Mouse (Mus musculus): ENCODE measurements around the gene Dgki. TPM values are rescaled to one million over a fixed set of nuclear protein-coding genes. Genes with fewer than 3 reads are reported as not detected.
A peak's percentile ranks its signal among the peaks of the same experiment; 100 is the strongest.

The Dgki gene
- polyA plus RNA-seq, 1 experiment from 2014 or later, result 1.1 TPM

DNA sequence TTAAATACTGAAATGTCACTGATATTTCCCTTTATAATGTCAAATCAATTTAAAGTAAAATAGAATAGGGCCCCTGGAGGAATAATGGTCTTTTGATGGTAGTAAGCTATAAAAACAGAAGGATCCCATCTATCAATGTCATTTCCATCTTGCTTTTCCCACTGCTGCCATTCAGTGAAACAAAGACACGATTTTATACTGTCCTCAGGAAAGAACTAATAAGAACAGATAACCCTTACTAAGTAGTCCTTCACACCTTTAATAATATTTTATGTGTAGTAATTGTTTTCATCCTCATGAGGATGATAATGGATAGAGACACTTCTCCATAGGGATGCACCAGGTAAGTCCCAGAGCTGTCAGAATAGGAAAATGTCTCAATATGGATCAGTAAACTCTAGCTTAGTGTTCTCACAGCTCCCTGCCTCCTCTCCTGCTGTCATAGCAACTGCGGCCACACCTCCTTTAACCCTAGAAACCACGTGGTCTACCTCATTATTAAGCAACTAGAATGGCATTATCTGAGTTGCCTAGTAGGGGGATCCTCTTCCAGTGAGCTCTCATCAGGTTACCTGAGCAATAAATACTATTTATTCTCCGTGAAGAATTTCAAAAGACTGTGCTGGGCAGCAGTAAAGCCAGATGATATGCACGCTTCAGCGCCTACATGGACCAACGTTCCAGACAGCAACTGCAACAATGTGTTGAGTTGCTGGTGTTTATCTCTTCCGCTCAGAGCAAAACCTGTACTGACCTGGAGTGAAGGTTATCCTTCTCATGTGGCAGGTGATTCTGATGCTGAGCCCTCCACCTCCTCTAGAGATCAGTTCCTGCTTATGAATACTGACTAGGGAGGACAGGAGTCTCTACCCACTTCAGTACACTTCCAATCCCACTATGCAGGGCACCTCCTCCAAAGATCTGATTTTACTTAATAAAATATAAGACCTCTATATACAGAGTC is 210.6 kb downstream of the Dgki start:
- no peaks in the 10 kb centered on the region for H3K9me3 ChIP-seq
- ATAC-seq (ENCODE audit: insufficient number of reproducible peaks, insufficient read depth, low FRiP score, low TSS enrichment, low read depth), result no peak
- WGBS, result 53% methylated on average over 8 of the region's 8 CpGs

DNA sequence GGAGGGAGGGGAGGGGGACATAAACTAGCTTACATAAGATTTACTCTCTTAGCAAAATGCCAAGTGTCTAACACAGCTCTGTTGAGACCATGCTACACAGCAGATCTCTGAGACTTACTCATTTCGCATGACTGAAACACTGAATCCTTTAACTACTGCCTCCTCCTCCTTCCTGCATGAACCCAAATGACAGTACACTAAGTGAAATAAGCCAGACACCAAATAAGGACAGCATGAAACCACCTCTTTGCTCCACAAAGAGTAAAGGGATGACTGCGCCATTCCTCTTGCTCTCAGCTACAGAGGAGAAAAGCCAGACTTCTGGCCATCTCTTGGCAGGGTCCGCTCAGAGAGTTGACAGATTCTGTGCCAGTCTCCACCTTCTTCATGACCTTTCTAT is 217.0 kb downstream of the Dgki start:
- Histone ChIP-seq H3K4me1 (no peaks in the 10 kb centered on the region), H3K27me3 (no peaks in the 10 kb centered on the region), H3K36me3 (no peaks in the 10 kb centered on the region), H3K4me2 (no peak overlapping the region), H3K9ac (no peak overlapping the region), H3K27ac (no peak overlapping the region), H3K9me3 (no peaks in the 10 kb centered on the region), H3K4me3 (no peak overlapping the region)
- ATAC-seq (ENCODE audit: insufficient number of reproducible peaks, insufficient read depth, low FRiP score, low TSS enrichment, low read depth), result no peak
- 89% methylated on average over 3 of the region's 3 CpGs for WGBS

More for the DNA sequence above, 210.6 kb downstream of the Dgki start:
- Histone ChIP-seq H3K36me3 (no peaks in the 10 kb centered on the region), H3K4me3 (no peak overlapping the region), H3K4me1 (no peaks in the 10 kb centered on the region), H3K9ac (no peak overlapping the region), H3K4me2 (no peak overlapping the region), H3K27ac (no peak overlapping the region), H3K27me3 (no peaks in the 10 kb centered on the region)

DNA sequence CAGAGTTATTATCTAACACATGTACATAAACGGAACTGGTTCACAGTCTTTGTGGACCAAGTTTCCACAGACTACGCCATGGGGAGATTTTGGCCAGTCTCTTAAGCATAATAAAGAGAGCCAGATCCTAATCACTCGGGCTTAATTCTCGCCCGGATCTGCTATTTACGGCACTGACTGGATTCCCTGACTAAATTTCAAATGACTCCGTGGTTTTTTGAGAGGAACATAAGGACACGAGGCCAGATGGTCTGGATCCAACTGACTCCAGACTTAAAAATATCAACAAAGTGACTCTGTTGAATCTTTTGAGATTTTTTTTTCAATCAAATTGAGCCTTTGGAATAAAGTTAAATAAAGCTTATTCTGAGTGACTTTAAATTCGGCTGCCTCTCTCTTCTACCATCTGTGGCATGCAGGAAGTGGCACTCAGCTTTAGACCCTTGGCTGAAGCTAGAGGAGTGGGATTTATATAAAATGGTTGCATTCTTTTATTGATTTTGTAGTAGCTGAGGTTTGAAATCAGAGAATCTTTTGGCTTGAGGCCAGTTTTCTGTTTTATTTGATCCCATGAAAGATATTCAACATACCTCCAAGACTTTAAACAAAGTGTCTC is 227.5 kb downstream of the Dgki start:
- Histone ChIP-seq H3K27me3 (no peaks in the 10 kb centered on the region), H3K9ac (no peak overlapping the region), H3K9me3 (no peaks in the 10 kb centered on the region), H3K4me2 (no peak overlapping the region), H3K4me1 (peaks cover 10% of the 10 kb centered on the region), H3K27ac (0 out of 2 replicates have a peak overlapping the region, but pooled peaks have one; percentile 17), H3K36me3 (no peaks in the 10 kb centered on the region), H3K4me3 (no peak overlapping the region)
- no peak for ATAC-seq (ENCODE audit: insufficient number of reproducible peaks, insufficient read depth, low FRiP score, low TSS enrichment, low read depth)
- WGBS, result 49% methylated on average over 9 of the region's 9 CpGs

- WGBS, result 71% methylated on average over 14 of the region's 14 CpGs
- Histone ChIP-seq H3K4me3 (no peak overlapping the region), H3K9me3 (no peaks in the 10 kb centered on the region), H3K27ac (no peak overlapping the region), H3K4me2 (no peak overlapping the region), H3K4me1 (peaks cover 10% of the 10 kb centered on the region), H3K9ac (no peak overlapping the region), H3K36me3 (no peaks in the 10 kb centered on the region), H3K27me3 (no peaks in the 10 kb centered on the region)
- ATAC-seq (ENCODE audit: insufficient number of reproducible peaks, insufficient read depth, low FRiP score, low TSS enrichment, low read depth), result no peak
These were observed 230.0 kb downstream of the Dgki start for GRCm38 (mm10) chr6:37069836-37070600.

- WGBS, result 89% methylated on average over 6 of the region's 6 CpGs
- no peak overlapping the region for H3K4me3 ChIP-seq
- no peak overlapping the region for H3K27ac ChIP-seq
- H3K9ac ChIP-seq, result no peak overlapping the region
- no peaks in the 10 kb centered on the region for H3K36me3 ChIP-seq
- H3K4me2 ChIP-seq, result no peak overlapping the region
- no peaks in the 10 kb centered on the region for H3K9me3 ChIP-seq
- H3K27me3 ChIP-seq, result no peaks in the 10 kb centered on the region
- H3K4me1 ChIP-seq, result peaks cover 16% of the 10 kb centered on the region
- ATAC-seq (ENCODE audit: insufficient number of reproducible peaks, insufficient read depth, low FRiP score, low TSS enrichment, low read depth), result no peak
These were observed 231.2 kb downstream of the Dgki start for GRCm38 (mm10) chr6:37068737-37069136.

GRCm38 (mm10) chr6:37067357-37067756 is 232.6 kb downstream of the Dgki start:
- no peak overlapping the region for H3K27ac ChIP-seq
- no peaks in the 10 kb centered on the region for H3K9me3 ChIP-seq
- ATAC-seq (ENCODE audit: insufficient number of reproducible peaks, insufficient read depth, low FRiP score, low TSS enrichment, low read depth), result no peak
- H3K4me1 ChIP-seq, result peaks cover 12% of the 10 kb centered on the region
- H3K36me3 ChIP-seq, result no peaks in the 10 kb centered on the region
- H3K4me3 ChIP-seq, result no peak overlapping the region
- no peak overlapping the region for H3K9ac ChIP-seq
- 91% methylated on average over 1 of the region's 1 CpGs for WGBS
- H3K27me3 ChIP-seq, result no peaks in the 10 kb centered on the region
- H3K4me2 ChIP-seq, result no peak overlapping the region

- H3K4me3 ChIP-seq, result no peak overlapping the region
- WGBS, result 41% methylated on average over 10 of the region's 10 CpGs
- H3K4me1 ChIP-seq, result peaks cover 6% of the 10 kb centered on the region; the same call in 1 of the 2 replicates
- no peak overlapping the region for H3K4me2 ChIP-seq
- H3K9me3 ChIP-seq, result no peaks in the 10 kb centered on the region
- no peaks in the 10 kb centered on the region for H3K27me3 ChIP-seq
- H3K9ac ChIP-seq, result no peak overlapping the region
- no peaks in the 10 kb centered on the region for H3K36me3 ChIP-seq
- H3K27ac ChIP-seq, result peak overlapping the region; percentile 34; the same call in 1 of the 2 replicates
- no peak for ATAC-seq (ENCODE audit: insufficient number of reproducible peaks, insufficient read depth, low FRiP score, low TSS enrichment, low read depth)
These were observed 235.7 kb downstream of the Dgki start for GRCm38 (mm10) chr6:37064214-37064830.

GRCm38 (mm10) chr6:37063266-37063665 is 236.7 kb downstream of the Dgki start:
- Histone ChIP-seq H3K4me3 (no peak overlapping the region), H3K36me3 (no peaks in the 10 kb centered on the region), H3K9ac (no peak overlapping the region), H3K4me2 (no peak overlapping the region), H3K27me3 (no peaks in the 10 kb centered on the region), H3K4me1 (peaks cover 6% of the 10 kb centered on the region; the same call in 1 of the 2 replicates), H3K9me3 (no peaks in the 10 kb centered on the region), H3K27ac (no peak overlapping the region; the same call in 1 of the 2 replicates)
- 94% methylated on average over 7 of the region's 7 CpGs for WGBS
- ATAC-seq (ENCODE audit: insufficient number of reproducible peaks, insufficient read depth, low FRiP score, low TSS enrichment, low read depth), result no peak

GRCm38 (mm10) chr6:37060114-37060513 is 239.9 kb downstream of the Dgki start:
- no peak overlapping the region for H3K27ac ChIP-seq
- H3K27me3 ChIP-seq, result no peaks in the 10 kb centered on the region
- H3K9me3 ChIP-seq, result no peaks in the 10 kb centered on the region
- no peak overlapping the region for H3K9ac ChIP-seq
- H3K4me2 ChIP-seq, result no peak overlapping the region
- H3K4me1 ChIP-seq, result peaks cover 6% of the 10 kb centered on the region; the same call in 1 of the 2 replicates
- H3K4me3 ChIP-seq, result no peak overlapping the region
- no peak for ATAC-seq (ENCODE audit: insufficient number of reproducible peaks, insufficient read depth, low FRiP score, low TSS enrichment, low read depth)
- H3K36me3 ChIP-seq, result no peaks in the 10 kb centered on the region
- WGBS, result 83% methylated on average over 3 of the region's 3 CpGs

GRCm38 (mm10) chr6:37057957-37058356 is 242.0 kb downstream of the Dgki start:
- no peak for ATAC-seq (ENCODE audit: insufficient number of reproducible peaks, insufficient read depth, low FRiP score, low TSS enrichment, low read depth)
- no peak overlapping the region for H3K27ac ChIP-seq

DNA sequence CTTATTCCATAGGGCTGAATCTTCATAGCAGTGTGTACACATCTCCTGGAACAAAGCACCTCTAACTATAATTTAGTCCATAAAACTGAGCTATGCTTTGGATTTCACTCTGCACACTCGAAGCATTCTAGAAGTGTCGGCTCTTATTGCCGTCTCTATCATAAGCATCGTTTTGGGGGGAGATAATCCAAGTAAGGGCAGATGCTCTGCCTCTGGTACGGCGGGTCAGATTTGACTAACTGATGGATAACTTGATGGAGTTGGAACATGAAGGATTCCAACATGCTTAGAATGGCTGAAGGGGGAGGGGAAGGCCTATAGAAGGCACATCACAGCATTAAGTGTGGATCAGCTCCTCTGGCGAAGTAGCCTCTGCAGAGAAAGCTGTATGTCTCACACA is 242.4 kb downstream of the Dgki start:
- H3K27me3 ChIP-seq, result no peaks in the 10 kb centered on the region
- H3K4me1 ChIP-seq, result no peaks in the 10 kb centered on the region
- 91% methylated on average over 7 of the region's 7 CpGs for WGBS
- no peak overlapping the region for H3K4me2 ChIP-seq
- H3K9me3 ChIP-seq, result no peaks in the 10 kb centered on the region
- no peak for ATAC-seq (ENCODE audit: insufficient number of reproducible peaks, insufficient read depth, low FRiP score, low TSS enrichment, low read depth)
- no peak overlapping the region for H3K4me3 ChIP-seq
- no peak overlapping the region for H3K27ac ChIP-seq
- no peak overlapping the region for H3K9ac ChIP-seq
- no peaks in the 10 kb centered on the region for H3K36me3 ChIP-seq

More at GRCm38 (mm10) chr6:37057957-37058356, 242.0 kb downstream of the Dgki start:
- H3K9ac ChIP-seq, result no peak overlapping the region
- H3K9me3 ChIP-seq, result no peaks in the 10 kb centered on the region
- no peak overlapping the region for H3K4me3 ChIP-seq
- no peaks in the 10 kb centered on the region for H3K36me3 ChIP-seq
- 90% methylated on average over 9 of the region's 9 CpGs for WGBS
- no peaks in the 10 kb centered on the region for H3K27me3 ChIP-seq
- H3K4me1 ChIP-seq, result no peaks in the 10 kb centered on the region
- H3K4me2 ChIP-seq, result no peak overlapping the region

All from embryonic facial prominence, embryonic 13.5 days (tissue).